Mouse (Mus musculus): ENCODE data around the gene Oxnad1.

GRCm38 (mm10) chr14:32076896-32077575 is 8.1 kb upstream of the Oxnad1 start:
- TF ChIP-seq CTCF (IDR thresholded peaks at IDR 0.05) (peak; percentile 95), EP300 (IDR thresholded peaks at IDR 0.05) (no peak)

All from lung, postnatal 0 days (tissue).